Comparison of ENCODE assay signal across 21 mouse cellular contexts in genomic region chr5:25422576-25422975, GRCm38 (mm10).
DNase-seq lines count a peak whose midpoint lies in the region; ATAC-seq lines count a peak whose summit lies in the region.
"Had no signal": no experiment of that assay in that cellular context is flagged by ENCODE, and none has a peak within 500 bp of the region (broad histone marks: within the 10 kb centered on the region; RNA-seq: fewer than 3 reads in every experiment).

No protein-coding gene starts in this region.

- no peaks in the 10 kb centered on the region for H3K9me3 ChIP-seq in hindbrain, embryonic 13.5 days
- H3K9me3 ChIP-seq: forebrain, embryonic 10.5 days; forebrain, embryonic 13.5 days; hindbrain, embryonic 12.5 days; intestine, embryonic 15.5 days had no signal

- DNase-seq in cerebellum, adult 11 months: peak; percentile 8
- DNase-seq in layer of hippocampus, adult 11-12 months (ENCODE audit: low spot score): peak; percentile 17
- DNase-seq in layer of hippocampus, adult 9-10 months (ENCODE audit: low spot score): no peak
- DNase-seq in brain, adult 2 months (ENCODE audit: low read depth, low spot score): peak; percentile 66
- DNase-seq in cerebellum, adult 9-11 months: peak; percentile 40
- DNase-seq in heart, adult 8-10 months (ENCODE audit: low spot score): no peak
- DNase-seq: adrenal gland, adult 2 months; adrenal gland, postnatal 14 days; gastrocnemius, postnatal 10 days; gastrocnemius, postnatal 36 days; heart, adult 2 months; kidney, adult 11 months had no signal

- no peak overlapping the region for H3K27ac ChIP-seq in hindbrain, embryonic 13.5 days
- H3K27ac ChIP-seq: forebrain, embryonic 10.5 days; forebrain, embryonic 13.5 days; heart, adult 2 months; hindbrain, embryonic 12.5 days; intestine, embryonic 15.5 days had no signal

- H3K36me3 ChIP-seq in hindbrain, embryonic 13.5 days: no peaks in the 10 kb centered on the region
- H3K36me3 ChIP-seq: forebrain, embryonic 10.5 days; hindbrain, embryonic 12.5 days; intestine, embryonic 15.5 days had no signal

- H3K27me3 ChIP-seq in hindbrain, embryonic 13.5 days: no peaks in the 10 kb centered on the region
- H3K27me3 ChIP-seq: forebrain, embryonic 13.5 days; hindbrain, embryonic 12.5 days; intestine, embryonic 15.5 days had no signal

- no peak overlapping the region for H3K4me3 ChIP-seq in hindbrain, embryonic 13.5 days
- H3K4me3 ChIP-seq: forebrain, embryonic 10.5 days; forebrain, embryonic 13.5 days; heart, adult 2 months; hindbrain, embryonic 12.5 days; intestine, embryonic 15.5 days had no signal

- H3K4me2 ChIP-seq in hindbrain, embryonic 13.5 days: no peak overlapping the region
- H3K4me2 ChIP-seq: forebrain, embryonic 13.5 days; heart, embryonic 11.5 days; hindbrain, embryonic 12.5 days; intestine, embryonic 15.5 days had no signal

- ATAC-seq in cerebellum, adult (ENCODE audit: insufficient number of reproducible peaks, low FRiP score, low TSS enrichment): no peak; the same call in 1 of the 2 replicates
- no peak for ATAC-seq in hindbrain, embryonic 13.5 days (ENCODE audit: low FRiP score)
- ATAC-seq: forebrain, embryonic 13.5 days; forebrain, embryonic 16.5 days; hindbrain, embryonic 16.5 days; intestine, embryonic 15.5 days had no signal

- H3K4me1 ChIP-seq in hindbrain, embryonic 13.5 days (replicated peaks): no peaks in the 10 kb centered on the region
- H3K4me1 ChIP-seq: forebrain, embryonic 10.5 days; forebrain, embryonic 13.5 days; hindbrain, embryonic 12.5 days; intestine, embryonic 15.5 days had no signal

- no peak overlapping the region for H3K9ac ChIP-seq in hindbrain, embryonic 13.5 days
- H3K9ac ChIP-seq: forebrain, embryonic 13.5 days; hindbrain, embryonic 12.5 days; intestine, embryonic 15.5 days had no signal

- 84% methylated on average over 1 of the region's 1 CpGs for WGBS in hindbrain, embryonic 13.5 days

Comparison
In these comparisons a context has a peak if more than half of its experiments do, and no peak if none do; other contexts are left out.
1. DNase-seq: peak in cerebellum, adult 11 months (single experiment), layer of hippocampus, adult 11-12 months (single experiment), brain, adult 2 months (single experiment) and cerebellum, adult 9-11 months (single experiment); none in layer of hippocampus, adult 9-10 months (single experiment) and heart, adult 8-10 months (single experiment).